Mouse (Mus musculus) CH12.LX (cell line): ENCODE data around the gene Trir. TPM values are rescaled to one million over a fixed set of nuclear protein-coding genes. Genes with fewer than 3 reads are reported as not detected.

ENCODE experiments used
- DNase-seq: peaks from one replicate; pipeline ENCODE4 v3.0.0-alpha.2; 2013; ENCODE audit errors: extremely low read depth
- H3K27ac ChIP-seq: 2 replicates; pipeline ENCODE4 v1.5.1; 2012; ENCODE audit warnings: low read depth, mild to moderate bottlenecking, control low read depth, moderate library complexity; ENCODE audit not compliant: insufficient read depth
- H3K27me3 ChIP-seq: replicated peaks from 2 replicates; pipeline ENCODE3; 2012; ENCODE audit warnings: inconsistent platforms
- H3K36me3 ChIP-seq, 2 experiments: replicated peaks in 1 of 2; 2 replicates each; pipeline versions ENCODE3 to v1.6.1; 2012; ENCODE audit warnings: inconsistent platforms in 1 of 2, low read length in 1 of 2, mild to moderate bottlenecking in 1 of 2, mixed read lengths in 1 of 2, moderate library complexity in 1 of 2; ENCODE audit not compliant: control insufficient read depth in 1 of 2, insufficient read depth in 1 of 2
- H3K4me1 ChIP-seq, 2 experiments: 2 replicates each; pipeline ENCODE4 v1.6.1; 2012; ENCODE audit warnings: inconsistent platforms in 1 of 2, moderate library complexity in 1 of 2; ENCODE audit not compliant: insufficient read depth in 2 of 2, control insufficient read depth in 1 of 2
- H3K4me2 ChIP-seq: 2 replicates; pipeline ENCODE4 v1.6.1; 2012; ENCODE audit warnings: low read depth, mild to moderate bottlenecking, control low read depth; ENCODE audit not compliant: poor library complexity, insufficient read depth, severe bottlenecking
- H3K4me3 ChIP-seq, 3 experiments: fragments of 150-350 bp in 1 of 3; sonication (generic) in 1 of 3; replicated peaks in 1 of 3; 2 replicates each; pipeline versions ENCODE3 to v1.5.1; 2011 to 2012; ENCODE audit warnings: low read depth in 2 of 3, low read length in 2 of 3, mild to moderate bottlenecking in 2 of 3, moderate library complexity in 2 of 3, control low read depth in 1 of 3, improper control_type of control experiment in 1 of 3, inconsistent platforms in 1 of 3, mixed read lengths in 1 of 3; ENCODE audit not compliant: poor library complexity in 1 of 3
- H3K79me2 ChIP-seq: replicated peaks from 2 replicates; pipeline ENCODE4 v1.6.1; 2012; ENCODE audit warnings: mild to moderate bottlenecking, moderate library complexity; ENCODE audit not compliant: control insufficient read depth, poor library complexity, insufficient read depth, severe bottlenecking; ENCODE audit errors: extremely low read depth
- H3K9ac ChIP-seq: 2 replicates; pipeline ENCODE4 v1.6.1; 2012; ENCODE audit warnings: low read depth, mild to moderate bottlenecking, control low read depth, moderate library complexity; ENCODE audit not compliant: insufficient read depth
- H3K9me3 ChIP-seq: replicated peaks from 2 replicates; pipeline ENCODE3; 2012; ENCODE audit warnings: low read length, inconsistent platforms, mixed read lengths
- BHLHE40 ChIP-seq: IDR thresholded peaks from 2 replicates; pipeline ENCODE4 v1.6.1; 2011; ENCODE audit warnings: mild to moderate bottlenecking, low read depth, low read length, improper control_type of control experiment
- CHD1 ChIP-seq: IDR thresholded peaks from 2 replicates; pipeline ENCODE4 v1.6.1; 2012; ENCODE audit warnings: low read depth, low read length, improper control_type of control experiment, inconsistent platforms
- CHD2 ChIP-seq: IDR thresholded peaks from 2 replicates; pipeline ENCODE4 v1.6.1; 2011; ENCODE audit warnings: low read length, improper control_type of control experiment
- CTCF ChIP-seq, 2 experiments: IDR thresholded peaks in 1 of 2; conservative IDR thresholded peaks in 1 of 2; 2 replicates each; pipeline ENCODE4 v1.5.1; 2011 to 2012; ENCODE audit warnings: low read depth in 2 of 2, low read length in 2 of 2, improper control_type of control experiment in 1 of 2, inconsistent platforms in 1 of 2, mild to moderate bottlenecking in 1 of 2, moderate library complexity in 1 of 2
- E2F4 ChIP-seq: IDR thresholded peaks from 2 replicates; pipeline ENCODE4 v1.6.1; 2011; ENCODE audit warnings: low read depth, low read length, improper control_type of control experiment; ENCODE audit not compliant: insufficient replicate concordance
- ELF1 ChIP-seq: IDR thresholded peaks from 2 replicates; pipeline ENCODE4 v1.6.1; 2014; ENCODE audit warnings: low read depth, mild to moderate bottlenecking, inconsistent platforms, low read length, improper control_type of control experiment
- EP300 ChIP-seq: IDR thresholded peaks from 2 replicates; pipeline ENCODE4 v1.6.1; 2011; ENCODE audit warnings: low read length, improper control_type of control experiment
- ETS1 ChIP-seq: conservative IDR thresholded peaks from 2 replicates; pipeline ENCODE4 v1.6.1; 2012; ENCODE audit warnings: low read depth, mild to moderate bottlenecking, inconsistent platforms, low read length, improper control_type of control experiment, moderate library complexity
- GABPA ChIP-seq: IDR thresholded peaks from 2 replicates; pipeline ENCODE4 v1.6.1; 2012; ENCODE audit warnings: low read depth, low read length, improper control_type of control experiment, inconsistent platforms; ENCODE audit not compliant: insufficient replicate concordance
- HCFC1 ChIP-seq: IDR thresholded peaks from 2 replicates; pipeline ENCODE4 v1.6.1; 2012; ENCODE audit warnings: low read depth, mild to moderate bottlenecking, inconsistent platforms, low read length, improper control_type of control experiment
- IRF4 ChIP-seq: IDR thresholded peaks from 2 replicates; pipeline ENCODE4 v1.6.1; 2014; ENCODE audit warnings: low read depth, mild to moderate bottlenecking, inconsistent platforms, low read length, improper control_type of control experiment
- JUN ChIP-seq: IDR thresholded peaks from 2 replicates; pipeline ENCODE4 v1.6.1; 2011; ENCODE audit warnings: low read depth, mild to moderate bottlenecking, low read length, improper control_type of control experiment, moderate library complexity; ENCODE audit not compliant: insufficient read depth
- JUND ChIP-seq: conservative IDR thresholded peaks from 2 replicates; pipeline ENCODE4 v1.6.1; 2011; ENCODE audit warnings: low read depth, low read length, improper control_type of control experiment
- KAT2A ChIP-seq: IDR thresholded peaks from 2 replicates; pipeline ENCODE4 v1.6.1; 2012; ENCODE audit warnings: low read length, improper control_type of control experiment, inconsistent platforms; ENCODE audit not compliant: insufficient replicate concordance
- MAFK ChIP-seq: IDR thresholded peaks from 2 replicates; pipeline ENCODE4 v1.6.1; 2011; ENCODE audit warnings: low read length, improper control_type of control experiment; ENCODE audit not compliant: insufficient replicate concordance
- MAX ChIP-seq: IDR thresholded peaks from 2 replicates; pipeline ENCODE4 v1.6.1; 2011; ENCODE audit warnings: low read length, improper control_type of control experiment
- MAZ ChIP-seq: IDR thresholded peaks from 2 replicates; pipeline ENCODE4 v1.6.1; 2012; ENCODE audit warnings: low read depth, mild to moderate bottlenecking, inconsistent platforms, low read length, improper control_type of control experiment, moderate library complexity
- MEF2A ChIP-seq: IDR thresholded peaks from 2 replicates; pipeline ENCODE4 v1.6.1; 2014; ENCODE audit warnings: low read depth, mild to moderate bottlenecking, inconsistent platforms, low read length, improper control_type of control experiment, borderline replicate concordance
- MXI1 ChIP-seq: IDR thresholded peaks from 2 replicates; pipeline ENCODE4 v1.6.1; 2011; ENCODE audit warnings: mild to moderate bottlenecking, low read depth, low read length, improper control_type of control experiment
- MYC ChIP-seq: IDR thresholded peaks from 2 replicates; pipeline ENCODE4 v1.6.1; 2011; ENCODE audit warnings: low read depth, mild to moderate bottlenecking, improper control_type of control experiment, low read length
- NELFE ChIP-seq: IDR thresholded peaks from 2 replicates; pipeline ENCODE4 v1.6.1; 2011; ENCODE audit warnings: low read depth, low read length, improper control_type of control experiment
- NRF1 ChIP-seq: IDR thresholded peaks from 2 replicates; pipeline ENCODE4 v1.6.1; 2014; ENCODE audit warnings: low read depth, mild to moderate bottlenecking, inconsistent platforms, low read length, improper control_type of control experiment, moderate library complexity
- PAX5 ChIP-seq: IDR thresholded peaks from 2 replicates; pipeline ENCODE4 v1.6.1; 2012; ENCODE audit warnings: low read length, inconsistent platforms, mixed read lengths
- POLR2A ChIP-seq: IDR thresholded peaks from 2 replicates; pipeline ENCODE4 v1.6.1; 2011; ENCODE audit warnings: low read depth, mild to moderate bottlenecking, improper control_type of control experiment, low read length
- POLR2AphosphoS2 ChIP-seq: IDR thresholded peaks from 2 replicates; pipeline ENCODE4 v1.6.1; 2011; ENCODE audit warnings: low read depth, low read length, improper control_type of control experiment
- RAD21 ChIP-seq: IDR thresholded peaks from 2 replicates; pipeline ENCODE4 v1.6.1; 2011; ENCODE audit warnings: low read depth, mild to moderate bottlenecking, low read length, improper control_type of control experiment, moderate library complexity
- RCOR1 ChIP-seq: conservative IDR thresholded peaks from 2 replicates; pipeline ENCODE4 v1.6.1; 2012; ENCODE audit warnings: low read depth, mild to moderate bottlenecking, inconsistent platforms, low read length, improper control_type of control experiment
- SIN3A ChIP-seq: IDR thresholded peaks from 2 replicates; pipeline ENCODE4 v1.6.1; 2012; ENCODE audit warnings: low read length, improper control_type of control experiment, inconsistent platforms
- SMC3 ChIP-seq: IDR thresholded peaks from 2 replicates; pipeline ENCODE4 v1.6.1; 2011; ENCODE audit warnings: low read depth, low read length, improper control_type of control experiment
- TBP ChIP-seq: conservative IDR thresholded peaks from 2 replicates; pipeline ENCODE4 v1.6.1; 2011; ENCODE audit warnings: low read depth, low read length, improper control_type of control experiment
- TCF12 ChIP-seq: IDR thresholded peaks from 2 replicates; pipeline ENCODE4 v1.6.1; 2014; ENCODE audit warnings: low read depth, mild to moderate bottlenecking, inconsistent platforms, low read length, improper control_type of control experiment
- UBTF ChIP-seq: IDR thresholded peaks from 2 replicates; pipeline ENCODE4 v1.6.1; 2012; ENCODE audit warnings: low read depth, mild to moderate bottlenecking, inconsistent platforms, low read length, improper control_type of control experiment, moderate library complexity
- USF1 ChIP-seq: IDR thresholded peaks from 2 replicates; pipeline ENCODE4 v1.6.1; 2014; ENCODE audit warnings: low read depth, mild to moderate bottlenecking, inconsistent platforms, low read length, improper control_type of control experiment
- USF2 ChIP-seq: conservative IDR thresholded peaks from 2 replicates; pipeline ENCODE4 v1.6.1; 2011; ENCODE audit warnings: low read depth, low read length, improper control_type of control experiment
- ZC3H11A ChIP-seq: IDR thresholded peaks from 2 replicates; pipeline ENCODE4 v1.6.1; 2012; ENCODE audit warnings: low read depth, mild to moderate bottlenecking, inconsistent platforms, low read length, improper control_type of control experiment
- ZKSCAN1 ChIP-seq: IDR thresholded peaks from 2 replicates; pipeline ENCODE4 v1.6.1; 2012; ENCODE audit warnings: low read depth, inconsistent platforms, low read length, improper control_type of control experiment, borderline replicate concordance
- ZMIZ1 ChIP-seq: IDR thresholded peaks from 2 replicates; pipeline ENCODE4 v1.6.1; 2012; ENCODE audit warnings: low read depth, mild to moderate bottlenecking, inconsistent platforms, low read length, improper control_type of control experiment
- ZNF384 ChIP-seq: IDR thresholded peaks from 2 replicates; pipeline ENCODE4 v1.6.1; 2012; ENCODE audit warnings: low read depth, low read length, improper control_type of control experiment, inconsistent platforms
- dilution Hi-C: fragments of 300-500 bp; cut with MboI; formaldehyde crosslinking; loops from 2 replicates; pipeline ENCODE4 v1.14.3; 2020; ENCODE audit warnings: low sequenced_read_pairs; ENCODE audit not compliant: extremely low pct_unique_long_range_greater_than_20kb, extremely low pct_ligation_motif_present
- in situ Hi-C: fragments of 300-500 bp; cut with MboI; formaldehyde crosslinking; loops from 3 replicates; pipeline ENCODE4 v1.14.3; 2019; ENCODE audit warnings: low sequenced_read_pairs, low pct_ligation_motif_present, low pct_unique_long_range_greater_than_20kb, mixed read lengths
- polyA plus RNA-seq: library from polyadenylated mRNA; unstranded; fragments of >175 nt; gene quantifications from 2 replicates; pipeline ENCODE4 v1.2.1, GENCODE M21; 2012; ENCODE audit warnings: low read depth; ENCODE audit not compliant: insufficient read length
- total RNA-seq, 2 experiments: library from RNA; depleted of rRNA; stranded (reverse); fragments of 300-350 nt in 1 of 2; fragments of >200 nt in 1 of 2; gene quantifications; 2 replicates each; pipeline ENCODE4 v1.2.3; 2012 to 2014

The Trir gene
- total and polyA plus RNA-seq, 3 experiments: 151 to 209 (median 185) TPM

DNA sequence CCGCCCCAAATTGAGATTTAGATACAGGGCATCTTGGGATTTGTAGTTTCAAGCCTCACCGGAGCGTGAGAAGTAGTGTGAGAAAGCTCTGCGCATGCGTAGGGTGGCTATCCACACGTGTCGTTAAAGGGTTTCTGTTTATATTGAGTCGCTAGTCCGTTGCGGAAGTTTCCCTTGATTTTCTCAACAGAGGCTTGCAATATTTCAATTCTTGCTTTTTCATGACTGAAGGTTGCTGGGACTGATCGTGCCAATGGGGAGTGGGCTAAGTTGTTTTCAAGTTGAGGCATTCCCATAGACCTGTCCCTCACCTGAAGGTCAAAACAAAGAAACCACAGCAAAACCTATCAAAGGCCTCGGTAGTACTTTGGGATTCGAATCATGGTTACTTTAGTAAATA lies 8.1 kb downstream of the Trir start:
- H3K9me3 ChIP-seq: no peaks in the 10 kb centered on the region
- no peaks in the 10 kb centered on the region for H3K27me3 ChIP-seq
- peak overlapping the region; percentile 93 for H3K4me2 ChIP-seq
- peaks cover under 1 to 35% of the 10 kb centered on the region in 2 experiments; a peak in 3 of 4 replicates for H3K4me1 ChIP-seq
- peak; percentile 82 for DNase-seq
- in situ Hi-C loops (no loop called here), dilution Hi-C loops (no loop called here)
- H3K79me2 ChIP-seq: peaks cover 38% of the 10 kb centered on the region
- H3K4me3 ChIP-seq: peak overlapping the region; percentile 6 to 90 (median 31)
- H3K36me3 ChIP-seq: peaks cover 32 to 44% of the 10 kb centered on the region in 2 experiments
- TF ChIP-seq SIN3A: peak; percentile 79
- no peak for TF ChIP-seq ELF1
- TF ChIP-seq HCFC1: peak; percentile 76
- TF ChIP-seq USF2: no peak
- peak; percentile 79; the same call in 1 of the 2 replicates for TF ChIP-seq POLR2AphosphoS2
- no peak for TF ChIP-seq JUN
- no peak for TF ChIP-seq EP300
- TF ChIP-seq JUND: no peak
- TF ChIP-seq ZC3H11A: no peak
- no peak for TF ChIP-seq E2F4
- TF ChIP-seq CTCF (conservative IDR thresholded peaks at IDR 0.05 in 1 of 2, IDR thresholded peaks at IDR 0.05 in 1 of 2; ENCODE audit: low read depth in 2 of 2, low read length in 2 of 2): no peak
- TF ChIP-seq CHD1: no peak
- TF ChIP-seq MAX: peak; percentile 80
- no peak for TF ChIP-seq ZMIZ1
- TF ChIP-seq MAFK: no peak
- no peak for TF ChIP-seq SMC3
- TF ChIP-seq RCOR1: no peak
- no peak for TF ChIP-seq TBP
- peak; percentile 44; the same call in 1 of the 2 replicates for TF ChIP-seq POLR2A
- TF ChIP-seq ETS1: no peak
- no peak for TF ChIP-seq UBTF
- no peak for TF ChIP-seq USF1
- peak; percentile 85 for TF ChIP-seq BHLHE40
- peak; percentile 61 for TF ChIP-seq MXI1
- no peak for TF ChIP-seq IRF4
- no peak for TF ChIP-seq MAZ
- TF ChIP-seq CHD2: peak; percentile 7; the same call in 1 of the 2 replicates
- peak; percentile 58; the same call in 1 of the 2 replicates for TF ChIP-seq MYC
- TF ChIP-seq KAT2A: no peak
- TF ChIP-seq NRF1: peak; percentile 88
- TF ChIP-seq TCF12: no peak
- no peak for TF ChIP-seq PAX5
- no peak for TF ChIP-seq RAD21
- TF ChIP-seq MEF2A: no peak
- TF ChIP-seq ZNF384: no peak
- no peak for TF ChIP-seq ZKSCAN1
- TF ChIP-seq GABPA: no peak
- TF ChIP-seq NELFE: no peak
- H3K27ac ChIP-seq: no peak overlapping the region
- peak overlapping the region; percentile 72 for H3K9ac ChIP-seq
